Mouse (Mus musculus) layer of hippocampus, postnatal 14 days (tissue): ENCODE data around the gene Ano10. TPM values are rescaled to one million over a fixed set of nuclear protein-coding genes. Genes with fewer than 3 reads are reported as not detected.

Experiments used
- DNase-seq, 2 experiments: peaks; one replicate each; pipeline ENCODE4 v3.0.0; 2021 to 2022; ENCODE audit warnings: low spot score in 2 of 2, mixed read lengths in 1 of 2
- microRNA-seq, 2 experiments: library from miRNA; unstranded; fragments of <30 nt; microRNA quantifications; one replicate each; pipeline ENCODE4 v1.2.0; 2021
- total RNA-seq, 2 experiments: library from RNA; stranded (reverse); gene quantifications; 2 replicates each; pipeline ENCODE4 v1.2.3; 2021

Ano10 gene
- total RNA-seq, 2 experiments from 2014 or later = 23.8 to 28.5 TPM

- no peak for DNase-seq
Measured at GRCm38 (mm10) chr9:122135095-122135884, 158.9 kb downstream of the Ano10 start.

GRCm38 (mm10) chr9:122132145-122132544, 162.1 kb downstream of the Ano10 start:
- DNase-seq = no peak

- DNase-seq = no peak
Measured at GRCm38 (mm10) chr9:122130666-122131065, 163.6 kb downstream of the Ano10 start.

- no peak for DNase-seq
Measured at GRCm38 (mm10) chr9:122128686-122129085, 165.5 kb downstream of the Ano10 start.

- DNase-seq = no peak
Measured at GRCm38 (mm10) chr9:122127271-122127785, 166.9 kb downstream of the Ano10 start.

- DNase-seq = no peak
Measured at GRCm38 (mm10) chr9:122126790-122127189, 167.4 kb downstream of the Ano10 start.

Small RNAs within 50 kb of the gene (microRNA-seq; reads per million reads assigned to microRNA genes)
- gene Mir8106 = 0 reads per million in 2 experiments

Other genes with a start within 250 kb of the Ano10 start
- gene Snrk, start 177.2 kb downstream of the Ano10 start, total RNA-seq = 100 to 1,000 TPM; 110 to 122 TPM
- gene Abhd5, start 57.2 kb upstream of the Ano10 start, total RNA-seq = 10 to 100 TPM; 24.9 to 28.9 TPM